Mouse (Mus musculus) midbrain, embryonic 12.5 days (tissue): ENCODE data around the gene Bex4. TPM values are rescaled to one million over a fixed set of nuclear protein-coding genes. Genes with fewer than 3 reads are reported as not detected.
"Not testable (repeated sequence)": the region's sequence is repeated elsewhere in the genome, so short reads cannot be mapped to it uniquely, and the experiment has no call there.

Experiments
- ATAC-seq: fragments of 200-750 bp; cut with Nextera tagmentation; 2 replicates; pipeline ENCODE4 v1.8.0; 2017; ENCODE audit warnings: low read depth, moderate TSS enrichment, moderate library complexity; ENCODE audit not compliant: low FRiP score
- H3K27ac ChIP-seq: fragments of 300-500 bp; sonication (generic); replicated peaks from 2 replicates; pipeline ENCODE4 v1.5.1; 2016; ENCODE audit warnings: mild to moderate bottlenecking
- H3K27me3 ChIP-seq: fragments of 300-500 bp; sonication (generic); 2 replicates; pipeline ENCODE4 v1.6.1; 2016; ENCODE audit warnings: mild to moderate bottlenecking
- H3K36me3 ChIP-seq: fragments of 300-500 bp; sonication (generic); 2 replicates; pipeline ENCODE4 v1.6.1; 2016
- H3K4me1 ChIP-seq: fragments of 300-500 bp; sonication (generic); 2 replicates; pipeline ENCODE4 v1.6.1; 2016
- H3K4me2 ChIP-seq: fragments of 300-500 bp; sonication (generic); replicated peaks from 2 replicates; pipeline ENCODE4 v1.6.1; 2016; ENCODE audit warnings: mild to moderate bottlenecking, moderate library complexity
- H3K4me3 ChIP-seq: fragments of 300-500 bp; sonication (generic); 2 replicates; pipeline ENCODE4 v1.5.1; 2016; ENCODE audit warnings: mild to moderate bottlenecking
- H3K9ac ChIP-seq: fragments of 300-500 bp; sonication (generic); replicated peaks from 2 replicates; pipeline ENCODE4 v1.6.1; 2016; ENCODE audit warnings: mild to moderate bottlenecking, moderate library complexity
- H3K9me3 ChIP-seq: fragments of 300-500 bp; sonication (generic); 2 replicates; pipeline ENCODE4 v1.6.1; 2016; ENCODE audit warnings: mild to moderate bottlenecking
- WGBS: fragments of 180-500 bp; shearing (Covaris S2); methylation state at CpG from one replicate; pipeline ENCODE4 v1.1.7; 2016; 5-methylcytosine and 5-hydroxymethylcytosine counted together
- polyA plus RNA-seq: library from polyadenylated mRNA; unstranded; fragments of >200 nt; fragmentation: Nextera tagmentation; extraction: Ambion mirVana; gene quantifications from 2 replicates; pipeline ENCODE4 v1.2.1, GENCODE M21; 2016

The Bex4 gene
- 83.4 and 88.1 TPM in 2 replicates for polyA plus RNA-seq

GRCm38 (mm10) chrX:136138827-136139639, at the start of gene Bex4:
Gene Bex4, plus strand, starts transcription at chrX:136138996.
- Histone ChIP-seq H3K9ac (peak within 1 kb of the TSS; percentile 31), H3K4me3 (peak within 1 kb of the TSS; percentile 47), H3K4me2 (peak within 1 kb of the TSS; percentile 52)
- H3K4me1 ChIP-seq, H3K9me3 ChIP-seq, H3K36me3 ChIP-seq, H3K27ac ChIP-seq, H3K27me3 ChIP-seq: not testable (repeated sequence)
- ATAC-seq: peak; percentile 92
- 43% methylated on average over 8 of the region's 64 CpGs for WGBS

DNA sequence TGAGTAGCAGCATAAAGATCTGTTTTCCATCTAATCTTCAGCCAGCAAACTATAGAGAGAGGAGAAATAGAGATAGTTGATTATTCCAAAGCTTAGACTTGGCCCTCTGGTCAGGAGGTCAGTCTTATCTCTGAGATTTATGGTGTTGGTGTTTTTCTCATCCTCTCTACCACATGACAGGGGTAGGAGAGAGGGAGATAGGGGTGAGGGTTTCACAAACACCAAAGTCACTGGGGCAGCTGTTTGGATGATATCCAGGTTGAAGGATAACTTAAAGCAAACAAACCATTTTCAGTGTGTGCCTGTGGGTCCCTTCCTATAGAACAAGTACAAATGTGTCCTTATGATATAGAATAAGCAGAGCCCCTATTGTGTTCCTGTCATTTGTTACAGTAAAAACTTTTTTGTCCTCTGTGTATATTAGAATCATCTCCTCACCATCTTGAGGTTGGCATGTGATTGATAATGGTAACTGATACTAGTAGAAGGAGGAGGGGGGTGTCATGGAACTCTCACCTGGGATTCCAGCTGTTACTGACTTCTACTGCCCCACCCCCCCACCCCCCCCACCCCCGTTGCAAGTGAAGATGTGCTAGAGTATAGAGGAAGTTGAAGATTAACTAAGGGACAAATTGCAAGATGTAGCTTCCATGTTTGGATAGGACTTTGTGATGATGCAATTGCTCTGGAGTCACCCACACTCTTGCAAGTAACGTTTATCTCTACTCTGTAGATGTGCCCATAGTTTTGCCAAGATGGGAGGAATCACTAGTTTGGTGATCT, 46.1 kb upstream of the Bex4 start:
- no peaks in the 10 kb centered on the region for H3K4me1 ChIP-seq
- no peaks in the 10 kb centered on the region for H3K36me3 ChIP-seq
- no peaks in the 10 kb centered on the region for H3K9me3 ChIP-seq
- WGBS: 48% methylated on average over 2 of the region's 2 CpGs
- no peak overlapping the region for H3K4me2 ChIP-seq
- H3K27ac ChIP-seq: no peak overlapping the region
- H3K9ac ChIP-seq: no peak overlapping the region
- no peak for ATAC-seq
- no peak overlapping the region for H3K4me3 ChIP-seq
- H3K27me3 ChIP-seq: no peaks in the 10 kb centered on the region

- WGBS: 59% methylated on average over 2 of the region's 2 CpGs
- no peaks in the 10 kb centered on the region for H3K27me3 ChIP-seq
- H3K4me3 ChIP-seq: no peak overlapping the region
- no peak overlapping the region for H3K4me2 ChIP-seq
- H3K36me3 ChIP-seq: no peaks in the 10 kb centered on the region
- H3K27ac ChIP-seq: no peak overlapping the region
- no peak overlapping the region for H3K9ac ChIP-seq
- H3K4me1 ChIP-seq: no peaks in the 10 kb centered on the region
- ATAC-seq: peak; percentile 54
- H3K9me3 ChIP-seq: no peaks in the 10 kb centered on the region
Measured at GRCm38 (mm10) chrX:136094421-136094820, 44.4 kb upstream of the Bex4 start.

GRCm38 (mm10) chrX:136104046-136104723, 34.6 kb upstream of the Bex4 start:
- H3K27me3 ChIP-seq: no peaks in the 10 kb centered on the region; the same call in 1 of the 2 replicates
- no peaks in the 10 kb centered on the region for H3K36me3 ChIP-seq
- 53% methylated on average over 4 of the region's 4 CpGs for WGBS
- H3K4me2 ChIP-seq: no peak overlapping the region
- H3K4me3 ChIP-seq: no peak overlapping the region
- H3K9ac ChIP-seq: no peak overlapping the region
- no peaks in the 10 kb centered on the region for H3K9me3 ChIP-seq
- H3K27ac ChIP-seq: 0 out of 2 replicates have a peak overlapping the region, but pooled peaks have one; percentile 20
- peak; percentile 63; the same call in 1 of the 2 replicates for ATAC-seq
- 0 out of 2 replicates have a peak, but pooled peaks cover 8% of the 10 kb centered on the region for H3K4me1 ChIP-seq

GRCm38 (mm10) chrX:136104724-136105088, 34.1 kb upstream of the Bex4 start:
- 48% methylated on average over 3 of the region's 3 CpGs for WGBS
- Histone ChIP-seq H3K27ac (no peak overlapping the region), H3K36me3 (no peaks in the 10 kb centered on the region), H3K27me3 (no peaks in the 10 kb centered on the region; the same call in 1 of the 2 replicates), H3K9me3 (no peaks in the 10 kb centered on the region), H3K9ac (no peak overlapping the region), H3K4me1 (0 out of 2 replicates have a peak, but pooled peaks cover 8% of the 10 kb centered on the region), H3K4me2 (no peak overlapping the region), H3K4me3 (no peak overlapping the region)
- ATAC-seq: 0 out of 2 replicates have a peak, but pooled peaks have one; percentile 23

DNA sequence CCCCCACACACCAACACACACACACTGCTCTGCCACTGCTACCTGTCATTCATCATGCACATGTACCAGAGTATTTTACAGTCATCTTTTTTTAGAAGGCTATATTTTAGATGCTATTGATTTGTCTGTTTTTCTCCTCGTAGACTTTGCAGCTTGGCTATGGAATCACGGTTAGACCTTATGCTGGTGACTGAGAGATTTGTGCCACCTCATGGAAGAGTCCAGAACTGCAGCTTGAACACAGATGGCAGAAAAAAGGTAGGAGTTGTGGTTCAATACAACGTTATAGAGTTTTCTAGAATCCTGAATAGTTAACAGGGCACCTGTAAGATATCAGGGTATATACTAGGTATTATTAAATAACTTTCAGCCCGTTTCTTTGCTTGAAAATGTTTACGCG, 30.9 kb upstream of the Bex4 start:
- WGBS: 46% methylated on average over 6 of the region's 6 CpGs
- ATAC-seq: no peak
- peaks cover 12% of the 10 kb centered on the region for H3K27me3 ChIP-seq

GRCm38 (mm10) chrX:136115015-136115414, 23.8 kb upstream of the Bex4 start:
- Histone ChIP-seq H3K36me3 (no peaks in the 10 kb centered on the region), H3K27ac (no peak overlapping the region), H3K9ac (no peak overlapping the region), H3K4me2 (peak overlapping the region; percentile 47), H3K4me3 (no peak overlapping the region), H3K27me3 (peaks cover 26% of the 10 kb centered on the region), H3K4me1 (no peaks in the 10 kb centered on the region), H3K9me3 (no peaks in the 10 kb centered on the region)
- 42% methylated on average over 4 of the region's 4 CpGs for WGBS
- 0 out of 2 replicates have a peak, but pooled peaks have one; percentile 7 for ATAC-seq

More for the DNA sequence above, 30.9 kb upstream of the Bex4 start:
- no peaks in the 10 kb centered on the region for H3K36me3 ChIP-seq
- no peaks in the 10 kb centered on the region for H3K9me3 ChIP-seq
- 0 out of 2 replicates have a peak, but pooled peaks cover 8% of the 10 kb centered on the region for H3K4me1 ChIP-seq
- H3K27ac ChIP-seq: no peak overlapping the region
- no peak overlapping the region for H3K4me2 ChIP-seq
- H3K4me3 ChIP-seq: no peak overlapping the region
- no peak overlapping the region for H3K9ac ChIP-seq

DNA sequence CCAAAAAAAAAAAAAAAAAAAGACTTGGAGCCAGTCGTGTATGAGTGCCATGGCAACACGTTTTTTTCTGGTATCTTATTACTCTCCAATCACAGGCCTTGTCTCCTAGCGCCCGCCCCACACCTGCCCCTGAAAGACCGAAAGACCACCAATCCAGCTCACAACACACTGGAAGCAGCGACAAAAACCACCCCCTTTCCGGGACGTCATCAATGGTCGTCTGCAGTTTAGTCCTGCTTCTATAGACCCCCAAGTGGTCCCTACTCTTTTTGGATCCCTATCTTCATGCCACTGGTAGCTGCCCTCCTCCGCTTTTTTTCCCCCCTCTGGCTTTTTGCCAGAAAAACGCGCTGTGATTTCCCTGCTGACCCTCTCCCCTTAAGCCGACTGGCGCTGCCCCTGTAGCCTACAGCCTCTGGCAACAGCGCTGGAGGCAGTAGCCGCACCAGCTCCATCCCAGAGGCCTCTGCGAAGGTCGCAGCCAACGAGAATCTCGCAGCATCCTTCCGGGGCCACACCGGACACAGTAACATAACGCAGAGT, 23.3 kb upstream of the Bex4 start:
- H3K9ac ChIP-seq: no peak overlapping the region
- WGBS: 18% methylated on average over 23 of the region's 23 CpGs
- H3K36me3 ChIP-seq: no peaks in the 10 kb centered on the region
- peak overlapping the region; percentile 82 for H3K27ac ChIP-seq
- peak; percentile 99 for ATAC-seq
- H3K4me1 ChIP-seq: no peaks in the 10 kb centered on the region
- H3K4me2 ChIP-seq: peak overlapping the region; percentile 47
- peak overlapping the region; percentile 43 for H3K4me3 ChIP-seq
- peaks cover 26% of the 10 kb centered on the region for H3K27me3 ChIP-seq
- H3K9me3 ChIP-seq: no peaks in the 10 kb centered on the region

GRCm38 (mm10) chrX:136127038-136127743, 11.6 kb upstream of the Bex4 start:
- H3K27me3 ChIP-seq: no peaks in the 10 kb centered on the region
- no peak overlapping the region for H3K4me3 ChIP-seq
- no peak overlapping the region for H3K9ac ChIP-seq
- 66% methylated on average over 8 of the region's 8 CpGs for WGBS
- no peaks in the 10 kb centered on the region for H3K4me1 ChIP-seq
- no peak for ATAC-seq
- no peak overlapping the region for H3K27ac ChIP-seq
- H3K36me3 ChIP-seq: no peaks in the 10 kb centered on the region
- H3K4me2 ChIP-seq: no peak overlapping the region
- H3K9me3 ChIP-seq: no peaks in the 10 kb centered on the region

DNA sequence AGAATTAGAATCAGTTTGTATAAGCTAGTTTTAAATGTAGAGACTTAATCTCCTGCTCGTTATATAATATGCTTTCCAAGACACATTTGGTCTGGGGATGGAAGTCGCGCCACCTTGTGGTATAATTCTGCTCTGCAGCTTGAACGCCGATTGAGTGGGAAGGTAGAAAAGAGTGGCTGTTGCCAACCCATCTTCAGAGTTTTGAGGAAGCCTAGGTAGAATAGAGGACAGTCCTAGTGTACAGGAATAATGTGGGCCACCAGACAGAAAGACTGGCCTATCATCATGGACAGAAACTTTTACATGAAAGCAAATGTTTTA, 11.1 kb upstream of the Bex4 start:
- Histone ChIP-seq H3K4me1 (no peaks in the 10 kb centered on the region), H3K9ac (no peak overlapping the region), H3K9me3 (no peaks in the 10 kb centered on the region), H3K4me3 (no peak overlapping the region), H3K4me2 (no peak overlapping the region), H3K27ac (no peak overlapping the region), H3K36me3 (no peaks in the 10 kb centered on the region), H3K27me3 (no peaks in the 10 kb centered on the region)
- whole genome bisulfite sequencing: 21% methylated on average over 5 of the region's 5 CpGs
- ATAC-seq: no peak

DNA sequence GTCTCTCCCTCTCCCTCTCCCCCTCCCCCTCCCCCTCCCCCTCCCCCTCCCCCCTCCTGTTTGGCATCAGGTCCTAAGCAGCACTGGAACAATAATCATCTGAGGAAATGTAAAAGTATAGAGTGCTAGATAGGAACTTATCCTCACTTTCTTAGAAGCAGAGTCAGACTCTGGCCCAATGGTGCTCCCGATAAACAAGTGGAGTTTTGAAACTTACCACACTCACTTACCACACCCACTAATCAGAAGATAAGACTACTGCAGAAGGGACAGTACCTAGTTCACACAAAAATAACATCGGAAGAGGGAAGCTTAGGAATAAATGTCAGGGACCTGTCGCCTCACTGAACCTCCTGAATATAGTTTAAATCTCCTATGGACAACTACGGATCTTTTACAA, 3.2 kb upstream of the Bex4 start:
- no peak overlapping the region for H3K4me2 ChIP-seq
- WGBS: 85% methylated on average over 4 of the region's 4 CpGs
- no peaks in the 10 kb centered on the region for H3K27me3 ChIP-seq
- no peak overlapping the region for H3K27ac ChIP-seq
- H3K4me1 ChIP-seq: no peaks in the 10 kb centered on the region
- no peak overlapping the region for H3K4me3 ChIP-seq
- ATAC-seq: no peak
- no peak overlapping the region for H3K9ac ChIP-seq
- no peaks in the 10 kb centered on the region for H3K9me3 ChIP-seq
- no peaks in the 10 kb centered on the region for H3K36me3 ChIP-seq
